Mouse (Mus musculus): ENCODE measurements at regions not wholly inside any gene's neighbourhood (a gene's known extent, or its start where the extent isn't known, plus 50 kb on each side); places are given as distances from the start of the nearest gene placed in this dataset.
"Not testable (repeated sequence)": the region's sequence is repeated elsewhere in the genome, so short reads cannot be mapped to it uniquely, and the experiment has no call there.

GRCm38 (mm10) chr15:38409168-38409567 is 983.8 kb downstream of the 4930447A16Rik start:
- DNase-seq (ENCODE audit: low spot score in 2 of 2), result no peak

DNA sequence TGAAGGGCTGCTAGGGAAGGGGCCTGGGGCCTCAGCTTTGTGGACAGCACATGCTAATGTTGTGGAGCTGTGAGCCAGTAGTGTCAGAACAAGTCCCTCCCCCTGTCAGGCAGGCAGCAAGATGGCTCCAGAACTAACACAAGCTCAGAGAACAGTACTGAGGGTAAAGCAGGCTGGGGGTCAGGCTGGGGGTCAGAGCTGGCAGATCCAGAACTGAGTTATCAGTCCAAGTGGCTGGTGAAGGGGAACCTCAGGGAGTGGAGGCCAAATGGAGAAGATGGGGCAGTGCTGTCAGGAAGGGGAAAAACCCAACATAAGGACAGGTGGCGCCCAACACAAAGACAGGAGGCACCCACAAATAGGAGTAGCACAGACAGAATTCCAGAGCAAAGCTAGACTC is 985.1 kb downstream of the 4930447A16Rik start:
- no peak for DNase-seq (ENCODE audit: low spot score in 2 of 2)

- no peak for DNase-seq (ENCODE audit: low spot score in 2 of 2)
Measured at GRCm38 (mm10) chr15:38412481-38412880, 987.1 kb downstream of the 4930447A16Rik start.

DNA sequence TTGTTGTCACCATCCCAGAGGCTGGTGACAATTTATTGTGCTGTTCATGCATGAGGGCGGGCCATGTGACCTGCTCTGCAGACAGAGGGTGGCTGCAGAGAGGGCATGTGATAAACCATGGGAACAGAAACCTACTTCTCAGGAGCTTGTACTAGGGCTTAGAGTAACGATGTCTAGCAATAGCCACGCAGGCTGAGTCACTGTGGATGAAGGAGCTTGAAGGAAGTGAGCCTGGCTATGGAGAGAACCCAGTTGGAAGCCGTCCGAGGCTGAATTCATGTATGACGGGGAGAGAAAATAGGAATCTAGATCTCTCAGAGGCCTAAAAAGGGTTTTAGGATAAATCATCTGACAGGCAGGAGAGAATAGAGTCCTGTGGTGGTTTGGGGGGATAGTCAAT is 988.0 kb downstream of the 4930447A16Rik start:
- no peak for DNase-seq (ENCODE audit: low spot score in 2 of 2)

- no peak for DNase-seq (ENCODE audit: low spot score in 2 of 2)
Measured at GRCm38 (mm10) chr15:38414318-38415090, 989.1 kb downstream of the 4930447A16Rik start.

GRCm38 (mm10) chr15:38415091-38415486 is 989.7 kb downstream of the 4930447A16Rik start:
- no peak for DNase-seq (ENCODE audit: low spot score in 2 of 2)

GRCm38 (mm10) chr15:38419621-38420020 is 994.3 kb downstream of the 4930447A16Rik start:
- DNase-seq (ENCODE audit: low spot score in 2 of 2), result no peak

DNA sequence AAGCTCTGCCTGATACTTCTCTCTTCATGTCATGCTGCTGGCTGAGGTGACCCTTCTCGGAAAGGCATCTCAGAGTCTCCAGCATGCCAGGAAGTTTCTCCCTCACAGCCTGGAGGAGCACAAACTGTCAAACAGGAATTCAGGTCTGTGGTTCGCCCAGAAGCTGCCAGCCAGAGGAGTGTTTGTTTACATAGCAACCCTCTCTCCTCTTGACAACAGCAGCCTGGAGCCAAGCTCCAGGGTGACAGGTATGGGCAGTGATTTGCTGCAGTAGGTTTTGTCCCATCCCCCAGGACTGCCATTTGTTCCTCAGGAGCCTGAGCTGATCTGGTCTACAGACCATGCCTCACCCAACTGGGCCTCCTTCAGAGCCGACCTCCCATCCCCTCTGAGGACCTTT is 995.4 kb downstream of the 4930447A16Rik start:
- DNase-seq (ENCODE audit: low spot score in 2 of 2), result no peak

DNA sequence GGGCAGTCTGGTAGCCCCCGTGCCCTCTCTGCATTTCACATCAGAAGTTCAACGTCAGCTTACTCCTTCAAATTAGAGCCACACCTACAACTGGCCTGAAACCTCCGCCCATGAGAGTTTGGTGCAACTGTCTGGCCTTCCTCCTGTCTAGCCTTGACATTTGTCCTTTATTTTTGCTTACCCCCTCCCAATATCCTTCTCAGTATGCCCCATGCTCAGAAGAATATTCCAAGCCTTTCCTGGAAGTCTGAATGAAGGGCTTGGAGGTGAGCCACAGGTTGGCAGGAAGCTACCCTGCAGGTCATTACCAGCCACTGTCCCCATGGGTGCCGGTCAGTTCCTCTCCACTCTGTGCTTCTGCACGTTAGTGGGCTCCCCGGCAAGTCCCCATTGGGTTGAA is 997.4 kb downstream of the 4930447A16Rik start:
- DNase-seq (ENCODE audit: low spot score in 2 of 2), result no peak

GRCm38 (mm10) chr15:38425506-38425905 is 1000.2 kb downstream of the 4930447A16Rik start:
- no peak for DNase-seq (ENCODE audit: low spot score in 2 of 2)

GRCm38 (mm10) chr15:38427966-38428365 is 1002.6 kb downstream of the 4930447A16Rik start:
- DNase-seq (ENCODE audit: low spot score in 2 of 2), result no peak

DNA sequence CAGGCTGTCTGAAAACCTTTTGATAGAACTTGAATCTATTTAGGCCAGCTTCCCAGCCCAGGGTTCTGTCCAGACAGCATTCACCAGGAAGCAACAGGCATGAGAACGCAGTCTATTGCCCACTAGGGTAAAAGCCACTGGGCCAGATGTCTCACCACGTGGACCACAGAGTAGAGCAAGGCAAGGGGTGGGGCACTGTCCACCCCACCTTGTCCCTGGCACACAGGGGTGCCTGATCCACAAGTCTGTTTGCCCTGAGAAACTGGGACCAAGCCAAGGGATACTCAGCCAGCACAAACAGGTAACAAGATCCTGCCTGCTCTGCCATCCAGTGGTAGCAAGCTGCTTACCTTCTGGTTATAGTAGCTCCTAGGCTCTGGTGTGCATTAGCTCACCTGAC is 1006.3 kb downstream of the 4930447A16Rik start:
- no peak for DNase-seq (ENCODE audit: low spot score in 2 of 2)

DNA sequence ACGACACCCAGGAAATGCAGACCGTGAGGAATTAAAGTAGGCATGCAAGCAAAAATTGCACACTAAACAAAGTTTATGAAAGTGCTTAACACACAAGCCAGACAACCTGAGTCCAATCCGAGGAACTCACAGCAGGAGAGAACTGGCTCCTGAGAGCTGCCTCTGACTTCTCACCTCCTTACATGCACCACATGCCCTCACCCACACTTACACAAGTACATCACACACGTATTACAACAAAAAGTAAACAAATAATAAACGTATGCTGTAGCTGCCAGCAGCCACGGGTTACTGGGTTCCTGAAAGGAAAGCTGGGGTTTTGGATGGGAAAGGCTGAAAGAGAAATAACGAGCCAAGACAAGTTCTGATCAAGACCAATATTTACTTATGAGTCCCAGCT is 1008.0 kb downstream of the 4930447A16Rik start:
- no peak for DNase-seq (ENCODE audit: low spot score in 2 of 2)

DNA sequence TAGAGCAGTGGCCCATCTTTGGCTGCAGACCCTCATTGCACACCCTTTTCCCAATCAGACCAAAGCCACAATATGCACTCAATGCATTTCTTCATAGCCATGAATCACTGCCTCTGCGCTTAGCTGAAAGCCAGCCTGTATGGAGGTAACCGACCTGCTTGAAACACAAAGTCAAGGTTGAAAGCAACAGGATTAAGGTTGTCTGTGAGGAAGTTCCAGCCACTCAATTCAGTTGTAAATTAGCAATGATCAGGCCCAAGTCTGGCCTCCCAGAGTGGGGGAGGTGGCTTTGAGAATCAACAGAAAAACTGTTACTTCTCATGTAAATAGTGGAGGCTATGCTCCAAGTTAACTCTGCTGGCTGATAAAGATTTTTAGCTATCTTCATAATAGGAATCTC is 1008.9 kb downstream of the 4930447A16Rik start:
- not testable (repeated sequence) for DNase-seq (ENCODE audit: low spot score in 2 of 2)

All from frontal cortex, postnatal 14 days (tissue).